Mouse (Mus musculus) urinary bladder, postnatal 14 days (tissue): Measurements from ENCODE around the gene Lkaaear1.

Experiments used
- DNase-seq: peaks from one replicate; pipeline ENCODE4 v3.0.0; 2021; ENCODE audit warnings: low spot score

Lkaaear1 gene

DNA sequence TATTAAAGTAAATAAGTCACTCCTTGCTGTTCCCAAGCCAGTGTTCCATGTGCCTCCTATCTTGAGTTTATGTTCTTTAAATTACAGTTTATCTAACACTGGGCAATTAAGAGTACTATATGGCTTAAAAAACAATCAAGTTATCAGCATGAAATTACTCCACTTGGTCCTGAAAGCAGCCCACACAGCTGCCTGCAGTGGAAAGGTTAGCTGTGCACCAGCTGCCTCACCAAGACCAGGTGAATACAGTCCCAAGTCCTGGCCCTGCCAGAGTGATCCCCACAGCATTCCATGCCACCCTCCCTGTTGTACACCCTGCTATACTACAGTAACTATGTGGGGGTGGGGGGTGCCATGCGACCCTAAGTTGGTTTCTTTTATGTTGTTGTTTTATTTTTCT, 44.7 kb downstream of the Lkaaear1 start:
- no peak for DNase-seq

DNA sequence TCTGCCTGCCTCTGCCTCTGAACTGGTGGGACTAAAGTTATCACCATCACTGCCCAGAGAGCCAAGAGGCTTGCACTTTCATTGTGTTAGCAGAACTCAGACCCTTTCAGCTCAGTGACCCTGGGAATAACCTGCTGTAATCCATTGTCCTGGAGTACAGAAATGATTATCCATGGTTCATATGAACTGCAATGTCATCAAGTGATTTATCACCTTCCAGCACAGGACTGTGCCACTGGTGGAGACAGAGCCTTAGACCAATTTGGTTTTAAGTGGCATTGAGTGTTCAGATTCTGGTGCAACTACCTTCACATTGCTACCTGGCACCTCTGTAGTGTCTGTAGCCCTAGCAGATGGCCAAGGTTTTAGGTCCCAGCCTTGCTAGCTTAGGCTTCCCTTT, 45.2 kb downstream of the Lkaaear1 start:
- no peak for DNase-seq

- DNase-seq, result no peak
Observed at GRCm38 (mm10) chr2:181648926-181649325, 49.3 kb downstream of the Lkaaear1 start.
